Mouse (Mus musculus): ENCODE data around the gene Gm21985. TPM values are rescaled to one million over a fixed set of nuclear protein-coding genes. Genes with fewer than 3 reads are reported as not detected.
A peak's percentile ranks its signal among the peaks of the same experiment; 100 is the strongest.
"Not testable (repeated sequence)": the region's sequence is repeated elsewhere in the genome, so short reads cannot be mapped to it uniquely, and the experiment has no call there.

The Gm21985 gene
- polyA plus RNA-seq, 1 experiment from 2014 or later, result not detected

GRCm38 (mm10) chr2:112448510-112449059 is 182.5 kb downstream of the Gm21985 start:
- H3K9me3 ChIP-seq (ENCODE audit: control insufficient read depth, low read length), result no peaks in the 10 kb centered on the region
- H3K4me3 ChIP-seq (ENCODE audit: low read depth, low read length), result no peak overlapping the region
- no peak overlapping the region for H3K9ac ChIP-seq (ENCODE audit: low read depth, low read length)
- ATAC-seq (ENCODE audit: low FRiP score) (no peak), DNase-seq (ENCODE audit: low spot score) (no peak)
- no peak overlapping the region for H3K4me2 ChIP-seq (replicated peaks; ENCODE audit: low read depth, low read length)
- H3K4me1 ChIP-seq (replicated peaks; ENCODE audit: control insufficient read depth, insufficient read depth, low read length), result no peaks in the 10 kb centered on the region
- no peaks in the 10 kb centered on the region for H3K27me3 ChIP-seq (ENCODE audit: control insufficient read depth, insufficient read depth, low read length)
- no peaks in the 10 kb centered on the region for H3K36me3 ChIP-seq (ENCODE audit: control insufficient read depth, insufficient read depth, low read length)
- no peak overlapping the region for H3K27ac ChIP-seq (ENCODE audit: low read depth, low read length)

GRCm38 (mm10) chr2:112449597-112450296 is 183.6 kb downstream of the Gm21985 start:
- no peak overlapping the region for H3K4me3 ChIP-seq (ENCODE audit: low read depth, low read length)
- H3K36me3 ChIP-seq (ENCODE audit: control insufficient read depth, insufficient read depth, low read length), result no peaks in the 10 kb centered on the region
- H3K4me2 ChIP-seq (replicated peaks; ENCODE audit: low read depth, low read length), result no peak overlapping the region
- no peak overlapping the region for H3K9ac ChIP-seq (ENCODE audit: low read depth, low read length)
- ATAC-seq (ENCODE audit: low FRiP score) (no peak), DNase-seq (ENCODE audit: low spot score) (peak; percentile 33)
- no peaks in the 10 kb centered on the region for H3K9me3 ChIP-seq (ENCODE audit: control insufficient read depth, low read length)
- 38% methylated on average over 4 of the region's 4 CpGs for WGBS
- H3K27ac ChIP-seq (ENCODE audit: low read depth, low read length), result no peak overlapping the region
- H3K27me3 ChIP-seq (ENCODE audit: control insufficient read depth, insufficient read depth, low read length), result no peaks in the 10 kb centered on the region
- H3K4me1 ChIP-seq (replicated peaks; ENCODE audit: control insufficient read depth, insufficient read depth, low read length), result no peaks in the 10 kb centered on the region

- not testable (repeated sequence) for H3K4me2 ChIP-seq (replicated peaks; ENCODE audit: low read depth, low read length); H3K27ac ChIP-seq (ENCODE audit: low read depth, low read length); H3K36me3 ChIP-seq (ENCODE audit: control insufficient read depth, insufficient read depth, low read length); H3K9me3 ChIP-seq (ENCODE audit: control insufficient read depth, low read length); H3K4me1 ChIP-seq (replicated peaks; ENCODE audit: control insufficient read depth, insufficient read depth, low read length); ATAC-seq (ENCODE audit: low FRiP score); H3K9ac ChIP-seq (ENCODE audit: low read depth, low read length); H3K27me3 ChIP-seq (ENCODE audit: control insufficient read depth, insufficient read depth, low read length); DNase-seq (ENCODE audit: low spot score); H3K4me3 ChIP-seq (ENCODE audit: low read depth, low read length)
These were observed 186.4 kb downstream of the Gm21985 start for GRCm38 (mm10) chr2:112452513-112452912.

GRCm38 (mm10) chr2:112454125-112454861 is 188.2 kb downstream of the Gm21985 start:
- Histone ChIP-seq H3K4me2 (replicated peaks; ENCODE audit: low read depth, low read length) (peak overlapping the region; percentile 36), H3K9ac (ENCODE audit: low read depth, low read length) (peak overlapping the region; percentile 82), H3K4me3 (ENCODE audit: low read depth, low read length) (peak overlapping the region; percentile 76), H3K4me1 (replicated peaks; ENCODE audit: control insufficient read depth, insufficient read depth, low read length) (no peaks in the 10 kb centered on the region), H3K27me3 (ENCODE audit: control insufficient read depth, insufficient read depth, low read length) (no peaks in the 10 kb centered on the region), H3K9me3 (ENCODE audit: control insufficient read depth, low read length) (no peaks in the 10 kb centered on the region), H3K36me3 (ENCODE audit: control insufficient read depth, insufficient read depth, low read length) (no peaks in the 10 kb centered on the region), H3K27ac (ENCODE audit: low read depth, low read length) (peak overlapping the region; percentile 12)
- ATAC-seq (ENCODE audit: low FRiP score) (peak; percentile 65; the same call in 1 of the 2 replicates), DNase-seq (ENCODE audit: low spot score) (no peak)
- whole genome bisulfite sequencing, result 34% methylated on average over 17 of the region's 17 CpGs

GRCm38 (mm10) chr2:112454862-112455564 is 188.9 kb downstream of the Gm21985 start, which contains the start of gene Emc7:
Gene Emc7 (plus strand): TSS chr2:112454997.
- WGBS, result under 1% methylated on average over 49 of the region's 49 CpGs
- no peaks in the 10 kb centered on the region for H3K27me3 ChIP-seq (ENCODE audit: control insufficient read depth, insufficient read depth, low read length)
- ATAC-seq (ENCODE audit: low FRiP score), result peak; percentile 99
- no peaks in the 10 kb centered on the region for H3K36me3 ChIP-seq (ENCODE audit: control insufficient read depth, insufficient read depth, low read length)
- peak within 1 kb of the TSS; percentile 76 for H3K4me3 ChIP-seq (ENCODE audit: low read depth, low read length)
- peak within 1 kb of the TSS; percentile 71 for H3K4me2 ChIP-seq (replicated peaks; ENCODE audit: low read depth, low read length)
- DNase-seq (ENCODE audit: low spot score), result peak; percentile 96
- no peaks in the 10 kb centered on the region for H3K4me1 ChIP-seq (replicated peaks; ENCODE audit: control insufficient read depth, insufficient read depth, low read length)
- peak within 1 kb of the TSS; percentile 12 for H3K27ac ChIP-seq (ENCODE audit: low read depth, low read length)
- H3K9me3 ChIP-seq (ENCODE audit: control insufficient read depth, low read length), result no peaks in the 10 kb centered on the region
- H3K9ac ChIP-seq (ENCODE audit: low read depth, low read length), result peak within 1 kb of the TSS; percentile 82

Other genes with a start within 250 kb of the Gm21985 start
- not detected in 2 replicates for gene Olfr1311, start 241.9 kb upstream of the Gm21985 start, polyA plus RNA-seq (2014; fragmentation: Nextera tagmentation; extraction: Ambion mirVana)
- gene Olfr1312, start 216.1 kb upstream of the Gm21985 start, polyA plus RNA-seq (2014; fragmentation: Nextera tagmentation; extraction: Ambion mirVana), result not detected in 2 replicates
- gene Olfr1313, start 188.5 kb upstream of the Gm21985 start, polyA plus RNA-seq (2014; fragmentation: Nextera tagmentation; extraction: Ambion mirVana), result not detected in 2 replicates
- gene Olfr1314, start 169.5 kb upstream of the Gm21985 start, polyA plus RNA-seq (2014; fragmentation: Nextera tagmentation; extraction: Ambion mirVana), result not detected in 2 replicates
- gene Olfr1315-ps1, start 150.9 kb upstream of the Gm21985 start, polyA plus RNA-seq (2014; fragmentation: Nextera tagmentation; extraction: Ambion mirVana), result not detected in 2 replicates
- gene Olfr1316, start 131.3 kb upstream of the Gm21985 start, polyA plus RNA-seq (2014; fragmentation: Nextera tagmentation; extraction: Ambion mirVana), result not detected in 2 replicates
- gene Olfr1317, start 126.0 kb upstream of the Gm21985 start, polyA plus RNA-seq (2014; fragmentation: Nextera tagmentation; extraction: Ambion mirVana), result not detected in 2 replicates
- gene Olfr1318, start 112.1 kb upstream of the Gm21985 start, polyA plus RNA-seq (2014; fragmentation: Nextera tagmentation; extraction: Ambion mirVana), result not detected in 2 replicates
- gene Lpcat4, start 26.8 kb upstream of the Gm21985 start, polyA plus RNA-seq (2014; fragmentation: Nextera tagmentation; extraction: Ambion mirVana), result 9.7 and 10.1 TPM in 2 replicates
- 0.05 and 0.07 TPM in 2 replicates for gene Nutm1, start 7.0 kb upstream of the Gm21985 start, polyA plus RNA-seq (2014; fragmentation: Nextera tagmentation; extraction: Ambion mirVana)
- gene Nop10, start 4.4 kb upstream of the Gm21985 start, polyA plus RNA-seq (2014; fragmentation: Nextera tagmentation; extraction: Ambion mirVana), result 148 and 163 TPM in 2 replicates
- gene Slc12a6, start 489 bp upstream of the Gm21985 start, polyA plus RNA-seq (2014; fragmentation: Nextera tagmentation; extraction: Ambion mirVana), result 13.7 and 14.2 TPM in 2 replicates
- gene Emc4, start 101.7 kb downstream of the Gm21985 start, polyA plus RNA-seq (2014; fragmentation: Nextera tagmentation; extraction: Ambion mirVana), result 113 and 121 TPM in 2 replicates
- 53.4 and 55.1 TPM in 2 replicates for gene Katnbl1, start 112.9 kb downstream of the Gm21985 start, polyA plus RNA-seq (2014; fragmentation: Nextera tagmentation; extraction: Ambion mirVana)
- 12.8 and 13.0 TPM in 2 replicates for gene Emc7, start 188.7 kb downstream of the Gm21985 start, polyA plus RNA-seq (2014; fragmentation: Nextera tagmentation; extraction: Ambion mirVana)
- gene Chrm5, start 214.5 kb downstream of the Gm21985 start, polyA plus RNA-seq (2014; fragmentation: Nextera tagmentation; extraction: Ambion mirVana), result 0.08 and 0.17 TPM in 2 replicates
- 5.9 and 6.1 TPM in 2 replicates for gene Aven, start 226.7 kb downstream of the Gm21985 start, polyA plus RNA-seq (2014; fragmentation: Nextera tagmentation; extraction: Ambion mirVana)

All from hindbrain, embryonic 11.5 days (tissue).